Mouse (Mus musculus): ENCODE results near the gene Secisbp2l. TPM values are rescaled to one million over a fixed set of nuclear protein-coding genes. Genes with fewer than 3 reads are reported as not detected.
A peak's percentile ranks its signal among the peaks of the same experiment; 100 is the strongest.

Gene Secisbp2l
- polyA plus RNA-seq, 1 experiment from 2014 or later, result 22.1 TPM

GRCm38 (mm10) chr2:125801947-125802346, 19.3 kb upstream of the Secisbp2l start:
- no peaks in the 10 kb centered on the region for H3K36me3 ChIP-seq (ENCODE audit: control insufficient read depth, insufficient read depth, low read length)
- DNase-seq (ENCODE audit: low spot score), result no peak
- H3K4me3 ChIP-seq (ENCODE audit: low read depth, low read length), result no peak overlapping the region
- no peak overlapping the region for H3K27ac ChIP-seq (replicated peaks; ENCODE audit: low read depth, low read length)
- 89% methylated on average over 4 of the region's 4 CpGs for WGBS
- ATAC-seq (ENCODE audit: insufficient number of reproducible peaks, low FRiP score, low TSS enrichment, low read depth), result no peak
- H3K9ac ChIP-seq (ENCODE audit: low read length), result no peak overlapping the region
- H3K4me1 ChIP-seq (ENCODE audit: control insufficient read depth, insufficient read depth, low read length), result no peaks in the 10 kb centered on the region
- H3K9me3 ChIP-seq (ENCODE audit: control insufficient read depth, low read length), result no peaks in the 10 kb centered on the region
- H3K4me2 ChIP-seq (ENCODE audit: low read depth, severe bottlenecking), result no peak overlapping the region
- H3K27me3 ChIP-seq (ENCODE audit: control insufficient read depth, insufficient read depth, low read length), result no peaks in the 10 kb centered on the region

DNA sequence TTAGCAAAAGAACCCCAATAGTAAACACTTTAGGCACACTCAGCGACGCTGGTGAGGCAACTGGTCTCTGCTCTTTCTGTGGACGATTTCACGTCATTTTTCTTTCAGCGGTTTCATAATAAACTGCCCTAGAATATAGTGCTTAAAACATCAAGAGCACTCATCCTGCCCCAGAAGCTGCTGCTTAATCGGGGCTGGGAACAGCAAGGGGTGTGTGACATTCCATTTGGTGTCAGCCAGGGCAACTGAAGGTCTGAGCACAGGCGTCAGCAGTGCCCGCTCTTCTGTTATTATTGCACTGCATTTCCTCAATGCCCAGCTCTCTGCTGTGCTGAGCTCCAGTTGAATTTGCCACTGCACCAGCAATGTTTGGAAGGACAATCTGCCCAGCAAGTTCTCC, 18.4 kb upstream of the Secisbp2l start:
- H3K27me3 ChIP-seq (ENCODE audit: control insufficient read depth, insufficient read depth, low read length), result no peaks in the 10 kb centered on the region
- no peaks in the 10 kb centered on the region for H3K4me1 ChIP-seq (ENCODE audit: control insufficient read depth, insufficient read depth, low read length)
- H3K9me3 ChIP-seq (ENCODE audit: control insufficient read depth, low read length), result no peaks in the 10 kb centered on the region
- WGBS, result 57% methylated on average over 8 of the region's 8 CpGs
- ATAC-seq (ENCODE audit: insufficient number of reproducible peaks, low FRiP score, low TSS enrichment, low read depth), result no peak
- 0 out of 2 replicates have a peak overlapping the region, but pooled peaks have one; percentile 17 for H3K9ac ChIP-seq (ENCODE audit: low read length)
- H3K4me3 ChIP-seq (ENCODE audit: low read depth, low read length), result no peak overlapping the region
- no peak for DNase-seq (ENCODE audit: low spot score)
- H3K4me2 ChIP-seq (ENCODE audit: low read depth, severe bottlenecking), result no peak overlapping the region
- no peaks in the 10 kb centered on the region for H3K36me3 ChIP-seq (ENCODE audit: control insufficient read depth, insufficient read depth, low read length)
- H3K27ac ChIP-seq (replicated peaks; ENCODE audit: low read depth, low read length), result no peak overlapping the region

- H3K4me2 ChIP-seq (ENCODE audit: low read depth, severe bottlenecking), result no peak overlapping the region
- WGBS, result 71% methylated on average over 4 of the region's 4 CpGs
- H3K9ac ChIP-seq (ENCODE audit: low read length), result no peak overlapping the region
- H3K36me3 ChIP-seq (ENCODE audit: control insufficient read depth, insufficient read depth, low read length), result no peaks in the 10 kb centered on the region
- no peaks in the 10 kb centered on the region for H3K4me1 ChIP-seq (ENCODE audit: control insufficient read depth, insufficient read depth, low read length)
- no peaks in the 10 kb centered on the region for H3K9me3 ChIP-seq (ENCODE audit: control insufficient read depth, low read length)
- no peak overlapping the region for H3K27ac ChIP-seq (replicated peaks; ENCODE audit: low read depth, low read length)
- H3K27me3 ChIP-seq (ENCODE audit: control insufficient read depth, insufficient read depth, low read length), result no peaks in the 10 kb centered on the region
- ATAC-seq (ENCODE audit: insufficient number of reproducible peaks, low FRiP score, low TSS enrichment, low read depth) (no peak), DNase-seq (ENCODE audit: low spot score) (no peak)
- H3K4me3 ChIP-seq (ENCODE audit: low read depth, low read length), result no peak overlapping the region
Observed at GRCm38 (mm10) chr2:125800428-125800827, 17.8 kb upstream of the Secisbp2l start.

DNA sequence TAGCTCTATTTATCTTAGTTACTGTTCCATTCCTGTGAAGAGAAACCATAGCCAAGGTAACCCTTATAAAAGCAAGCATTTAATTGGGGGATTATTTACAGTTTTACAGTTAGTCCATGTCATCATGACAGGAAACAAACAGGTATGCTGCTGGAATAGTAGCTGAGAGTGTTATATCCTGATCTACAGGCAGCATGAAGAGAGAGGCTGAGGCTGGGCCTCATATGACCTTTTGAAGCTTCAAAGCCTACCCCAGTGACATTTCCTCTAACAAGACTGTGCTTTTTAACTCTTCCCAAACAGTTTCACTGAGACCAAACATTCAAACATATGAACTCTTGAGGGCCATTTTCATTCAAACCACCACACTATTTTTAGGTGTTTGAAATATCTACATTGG, 15.2 kb upstream of the Secisbp2l start:
- no peak overlapping the region for H3K27ac ChIP-seq (replicated peaks; ENCODE audit: low read depth, low read length)
- H3K4me1 ChIP-seq (ENCODE audit: control insufficient read depth, insufficient read depth, low read length), result no peaks in the 10 kb centered on the region
- no peak overlapping the region for H3K9ac ChIP-seq (ENCODE audit: low read length)
- H3K4me3 ChIP-seq (ENCODE audit: low read depth, low read length), result no peak overlapping the region
- no peaks in the 10 kb centered on the region for H3K36me3 ChIP-seq (ENCODE audit: control insufficient read depth, insufficient read depth, low read length)
- H3K9me3 ChIP-seq (ENCODE audit: control insufficient read depth, low read length), result no peaks in the 10 kb centered on the region
- no peaks in the 10 kb centered on the region for H3K27me3 ChIP-seq (ENCODE audit: control insufficient read depth, insufficient read depth, low read length)
- no peak for ATAC-seq (ENCODE audit: insufficient number of reproducible peaks, low FRiP score, low TSS enrichment, low read depth)
- DNase-seq (ENCODE audit: low spot score), result no peak
- no peak overlapping the region for H3K4me2 ChIP-seq (ENCODE audit: low read depth, severe bottlenecking)

GRCm38 (mm10) chr2:125795118-125795517, 12.4 kb upstream of the Secisbp2l start:
- H3K36me3 ChIP-seq (ENCODE audit: control insufficient read depth, insufficient read depth, low read length), result no peaks in the 10 kb centered on the region
- 83% methylated on average over 2 of the region's 2 CpGs for WGBS
- no peak overlapping the region for H3K4me2 ChIP-seq (ENCODE audit: low read depth, severe bottlenecking)
- DNase-seq (ENCODE audit: low spot score) (no peak), ATAC-seq (ENCODE audit: insufficient number of reproducible peaks, low FRiP score, low TSS enrichment, low read depth) (no peak)
- no peak overlapping the region for H3K9ac ChIP-seq (ENCODE audit: low read length)
- no peak overlapping the region for H3K4me3 ChIP-seq (ENCODE audit: low read depth, low read length)
- no peaks in the 10 kb centered on the region for H3K27me3 ChIP-seq (ENCODE audit: control insufficient read depth, insufficient read depth, low read length)
- H3K4me1 ChIP-seq (ENCODE audit: control insufficient read depth, insufficient read depth, low read length), result no peaks in the 10 kb centered on the region
- H3K9me3 ChIP-seq (ENCODE audit: control insufficient read depth, low read length), result no peaks in the 10 kb centered on the region
- no peak overlapping the region for H3K27ac ChIP-seq (replicated peaks; ENCODE audit: low read depth, low read length)

DNA sequence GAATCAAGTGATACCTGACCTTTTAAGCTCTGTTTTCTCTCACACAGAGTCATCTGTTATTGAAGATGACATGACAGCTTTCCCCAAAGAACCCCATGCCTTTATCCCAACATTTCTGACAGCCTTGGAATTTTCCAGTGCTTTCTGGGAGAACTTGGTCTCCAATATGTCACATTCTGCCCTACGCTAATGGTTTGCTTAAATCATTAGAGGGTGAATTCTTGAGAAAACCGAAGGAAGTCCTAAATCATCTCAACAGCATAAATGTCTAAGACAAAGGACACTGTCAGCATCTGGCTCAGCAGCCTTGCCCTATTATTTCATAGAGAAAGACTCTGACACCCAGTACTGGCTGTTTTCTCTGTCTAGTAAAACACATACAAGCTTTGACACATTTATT, 11.5 kb upstream of the Secisbp2l start:
- 54% methylated on average over 2 of the region's 2 CpGs for WGBS
- no peaks in the 10 kb centered on the region for H3K27me3 ChIP-seq (ENCODE audit: control insufficient read depth, insufficient read depth, low read length)
- H3K9ac ChIP-seq (ENCODE audit: low read length), result no peak overlapping the region
- no peak overlapping the region for H3K4me3 ChIP-seq (ENCODE audit: low read depth, low read length)
- DNase-seq (ENCODE audit: low spot score), result no peak
- ATAC-seq (ENCODE audit: insufficient number of reproducible peaks, low FRiP score, low TSS enrichment, low read depth), result no peak
- H3K9me3 ChIP-seq (ENCODE audit: control insufficient read depth, low read length), result no peaks in the 10 kb centered on the region
- H3K4me2 ChIP-seq (ENCODE audit: low read depth, severe bottlenecking), result no peak overlapping the region
- no peaks in the 10 kb centered on the region for H3K36me3 ChIP-seq (ENCODE audit: control insufficient read depth, insufficient read depth, low read length)
- H3K27ac ChIP-seq (replicated peaks; ENCODE audit: low read depth, low read length), result no peak overlapping the region
- H3K4me1 ChIP-seq (ENCODE audit: control insufficient read depth, insufficient read depth, low read length), result no peaks in the 10 kb centered on the region

GRCm38 (mm10) chr2:125792879-125793261, 10.2 kb upstream of the Secisbp2l start:
- Histone ChIP-seq H3K4me1 (ENCODE audit: control insufficient read depth, insufficient read depth, low read length) (no peaks in the 10 kb centered on the region), H3K36me3 (ENCODE audit: control insufficient read depth, insufficient read depth, low read length) (no peaks in the 10 kb centered on the region), H3K9ac (ENCODE audit: low read length) (no peak overlapping the region), H3K27me3 (ENCODE audit: control insufficient read depth, insufficient read depth, low read length) (no peaks in the 10 kb centered on the region), H3K9me3 (ENCODE audit: control insufficient read depth, low read length) (no peaks in the 10 kb centered on the region), H3K4me2 (ENCODE audit: low read depth, severe bottlenecking) (no peak overlapping the region), H3K4me3 (ENCODE audit: low read depth, low read length) (no peak overlapping the region), H3K27ac (replicated peaks; ENCODE audit: low read depth, low read length) (no peak overlapping the region)
- ATAC-seq (ENCODE audit: insufficient number of reproducible peaks, low FRiP score, low TSS enrichment, low read depth) (no peak), DNase-seq (ENCODE audit: low spot score) (no peak)
- WGBS, result 92% methylated on average over 11 of the region's 11 CpGs

GRCm38 (mm10) chr2:125792144-125792878, 9.6 kb upstream of the Secisbp2l start:
- no peak for DNase-seq (ENCODE audit: low spot score)
- Histone ChIP-seq H3K4me1 (ENCODE audit: control insufficient read depth, insufficient read depth, low read length) (no peaks in the 10 kb centered on the region), H3K27ac (replicated peaks; ENCODE audit: low read depth, low read length) (no peak overlapping the region), H3K4me3 (ENCODE audit: low read depth, low read length) (no peak overlapping the region), H3K27me3 (ENCODE audit: control insufficient read depth, insufficient read depth, low read length) (no peaks in the 10 kb centered on the region), H3K4me2 (ENCODE audit: low read depth, severe bottlenecking) (no peak overlapping the region), H3K36me3 (ENCODE audit: control insufficient read depth, insufficient read depth, low read length) (no peaks in the 10 kb centered on the region), H3K9me3 (ENCODE audit: control insufficient read depth, low read length) (no peaks in the 10 kb centered on the region), H3K9ac (ENCODE audit: low read length) (no peak overlapping the region)
- 80% methylated on average over 2 of the region's 2 CpGs for WGBS
- no peak for ATAC-seq (ENCODE audit: insufficient number of reproducible peaks, low FRiP score, low TSS enrichment, low read depth)

- H3K36me3 ChIP-seq (ENCODE audit: control insufficient read depth, insufficient read depth, low read length), result no peaks in the 10 kb centered on the region
- H3K27me3 ChIP-seq (ENCODE audit: control insufficient read depth, insufficient read depth, low read length), result no peaks in the 10 kb centered on the region
- WGBS, result 75% methylated on average over 7 of the region's 7 CpGs
- H3K4me3 ChIP-seq (ENCODE audit: low read depth, low read length), result no peak overlapping the region
- H3K9me3 ChIP-seq (ENCODE audit: control insufficient read depth, low read length), result no peaks in the 10 kb centered on the region
- DNase-seq (ENCODE audit: low spot score) (no peak), ATAC-seq (ENCODE audit: insufficient number of reproducible peaks, low FRiP score, low TSS enrichment, low read depth) (no peak)
- H3K27ac ChIP-seq (replicated peaks; ENCODE audit: low read depth, low read length), result no peak overlapping the region
- H3K9ac ChIP-seq (ENCODE audit: low read length), result no peak overlapping the region
- no peak overlapping the region for H3K4me2 ChIP-seq (ENCODE audit: low read depth, severe bottlenecking)
- H3K4me1 ChIP-seq (ENCODE audit: control insufficient read depth, insufficient read depth, low read length), result no peaks in the 10 kb centered on the region
Observed at GRCm38 (mm10) chr2:125791485-125791885, 8.8 kb upstream of the Secisbp2l start.

Data from limb, embryonic 11.5 days (tissue).